Mouse (Mus musculus) megakaryocyte, embryonic 14.5 days (primary cell): ENCODE results near the gene Rab40c.

Experiments used
- FLI1 ChIP-seq: IDR thresholded peaks from 2 replicates; pipeline ENCODE4 v1.6.1; 2012; ENCODE audit warnings: low read length, inconsistent platforms, mixed read lengths
- GATA1 ChIP-seq: IDR thresholded peaks from 3 replicates; pipeline ENCODE4 v1.6.1; 2012; ENCODE audit warnings: mixed read lengths, low read length, inconsistent platforms, borderline replicate concordance

GRCm38 (mm10) chr17:25881691-25882090 is 37.8 kb downstream of the Rab40c start:
- TF ChIP-seq GATA1 (no peak), FLI1 (no peak)
